Mouse (Mus musculus) small intestine, adult 2 months (tissue): ENCODE measurements around the gene Rfx1. TPM values are rescaled to one million over a fixed set of nuclear protein-coding genes. Genes with fewer than 3 reads are reported as not detected.

Source experiments
- H3K27ac ChIP-seq: fragments of 200-500 bp; 2 replicates; pipeline ENCODE4 v1.5.1; 2012; ENCODE audit warnings: low read depth, low read length, control low read depth, inconsistent platforms; ENCODE audit not compliant: insufficient read depth
- H3K27me3 ChIP-seq: fragments of 200-500 bp; 2 replicates; pipeline ENCODE4 v1.6.1; 2012; ENCODE audit warnings: mild to moderate bottlenecking, moderate library complexity, low read length, inconsistent platforms; ENCODE audit not compliant: control insufficient read depth, insufficient read depth
- H3K36me3 ChIP-seq: fragments of 200-500 bp; 2 replicates; pipeline ENCODE4 v1.6.1; 2012; ENCODE audit warnings: mild to moderate bottlenecking, low read length, control low read depth, inconsistent platforms; ENCODE audit not compliant: control insufficient read depth, insufficient read depth
- H3K4me1 ChIP-seq: fragments of 200-500 bp; 2 replicates; pipeline ENCODE4 v1.6.1; 2012; ENCODE audit warnings: low read length, inconsistent platforms, mixed read lengths; ENCODE audit not compliant: control insufficient read depth, insufficient read depth, insufficient read length
- H3K4me3 ChIP-seq: fragments of 200-500 bp; 2 replicates; pipeline ENCODE4 v1.5.1; 2012; ENCODE audit warnings: low read depth, mild to moderate bottlenecking, control low read depth, inconsistent platforms, low read length, moderate library complexity
- CTCF ChIP-seq: fragments of 200-500 bp; IDR thresholded peaks from 2 replicates; pipeline ENCODE4 v1.5.1; 2012; ENCODE audit warnings: low read depth, mild to moderate bottlenecking, control low read depth, inconsistent platforms, low read length, moderate library complexity, mixed read lengths; ENCODE audit not compliant: insufficient replicate concordance, insufficient read length; ENCODE audit errors: extremely low read depth
- POLR2A ChIP-seq: fragments of 200-500 bp; IDR thresholded peaks from 2 replicates; pipeline ENCODE4 v1.6.1; 2012; ENCODE audit warnings: low read depth, mild to moderate bottlenecking, control low read depth, inconsistent platforms, low read length, moderate library complexity
- WGBS: fragments of 180-500 bp; shearing (Covaris S2); methylation state at CpG from one replicate; pipeline ENCODE4 v1.1.7; 2018; 5-methylcytosine and 5-hydroxymethylcytosine counted together
- polyA plus RNA-seq: library from polyadenylated mRNA; depleted of rRNA; stranded (reverse); fragments of >200 nt; gene quantifications from 2 replicates; pipeline ENCODE4 v1.2.3, GENCODE M21; 2012

The Rfx1 gene
- polyA plus RNA-seq, 1 experiment = 42.2 TPM

- no peak overlapping the region for H3K4me3 ChIP-seq
- H3K27ac ChIP-seq = no peak overlapping the region
- no peak; the same call in 1 of the 2 replicates for TF ChIP-seq CTCF
- TF ChIP-seq POLR2A = peak; percentile 10; the same call in 1 of the 2 replicates
- H3K36me3 ChIP-seq = no peaks in the 10 kb centered on the region
- H3K4me1 ChIP-seq = peaks cover 3% of the 10 kb centered on the region
- H3K27me3 ChIP-seq = peaks cover 17% of the 10 kb centered on the region; the same call in 1 of the 2 replicates
- 36% methylated on average over 7 of the region's 7 CpGs for WGBS
Measured at GRCm38 (mm10) chr8:84044103-84044502, 22.5 kb upstream of the Rfx1 start.

- 19% methylated on average over 9 of the region's 9 CpGs for WGBS
- Histone ChIP-seq H3K4me1 (peaks cover 3% of the 10 kb centered on the region), H3K4me3 (no peak within 1 kb of the TSS), H3K27ac (no peak within 1 kb of the TSS), H3K36me3 (no peaks in the 10 kb centered on the region), H3K27me3 (peaks cover 17% of the 10 kb centered on the region; the same call in 1 of the 2 replicates)
- TF ChIP-seq POLR2A (no peak), CTCF (no peak)
Measured at GRCm38 (mm10) chr8:84044900-84045299, 21.7 kb upstream of the Rfx1 start, which contains the start of gene Rln3. Gene Rln3, minus strand, starts transcription at chr8:84045000.

- H3K4me1 ChIP-seq = peaks cover 3% of the 10 kb centered on the region
- 80% methylated on average over 3 of the region's 3 CpGs for WGBS
- TF ChIP-seq POLR2A = no peak
- no peak for TF ChIP-seq CTCF
Measured at GRCm38 (mm10) chr8:84046505-84046904, 20.1 kb upstream of the Rfx1 start.

GRCm38 (mm10) chr8:84048171-84048570 is 18.5 kb upstream of the Rfx1 start:
- H3K4me3 ChIP-seq = no peak overlapping the region
- WGBS = 79% methylated on average over 5 of the region's 5 CpGs
- no peaks in the 10 kb centered on the region for H3K4me1 ChIP-seq
- TF ChIP-seq POLR2A (no peak), CTCF (no peak)
- H3K27me3 ChIP-seq = peaks cover 12% of the 10 kb centered on the region; the same call in 1 of the 2 replicates
- no peaks in the 10 kb centered on the region for H3K36me3 ChIP-seq
- H3K27ac ChIP-seq = no peak overlapping the region

More at GRCm38 (mm10) chr8:84046505-84046904, 20.1 kb upstream of the Rfx1 start:
- Histone ChIP-seq H3K36me3 (no peaks in the 10 kb centered on the region), H3K4me3 (no peak overlapping the region), H3K27ac (no peak overlapping the region), H3K27me3 (peaks cover 17% of the 10 kb centered on the region; the same call in 1 of the 2 replicates)

GRCm38 (mm10) chr8:84052746-84053145 is 13.9 kb upstream of the Rfx1 start:
- Histone ChIP-seq H3K36me3 (no peaks in the 10 kb centered on the region), H3K4me3 (no peak overlapping the region), H3K27ac (no peak overlapping the region), H3K27me3 (no peaks in the 10 kb centered on the region), H3K4me1 (no peaks in the 10 kb centered on the region)
- WGBS = 18% methylated on average over 3 of the region's 3 CpGs
- no peak for TF ChIP-seq POLR2A
- no peak for TF ChIP-seq CTCF

GRCm38 (mm10) chr8:84053229-84053628 is 13.4 kb upstream of the Rfx1 start:
- Histone ChIP-seq H3K27ac (no peak overlapping the region), H3K36me3 (no peaks in the 10 kb centered on the region), H3K4me1 (no peaks in the 10 kb centered on the region), H3K27me3 (no peaks in the 10 kb centered on the region), H3K4me3 (no peak overlapping the region)
- WGBS = 95% methylated on average over 5 of the region's 5 CpGs
- TF ChIP-seq CTCF (no peak), POLR2A (no peak)

- Histone ChIP-seq H3K27ac (no peak overlapping the region), H3K4me3 (no peak overlapping the region), H3K36me3 (no peaks in the 10 kb centered on the region), H3K27me3 (no peaks in the 10 kb centered on the region), H3K4me1 (no peaks in the 10 kb centered on the region)
- TF ChIP-seq CTCF (no peak), POLR2A (no peak)
- WGBS = 92% methylated on average over 1 of the region's 1 CpGs
Measured at GRCm38 (mm10) chr8:84057827-84058226, 8.8 kb upstream of the Rfx1 start.
